Mouse (Mus musculus) CD4-positive, CD25-positive, alpha-beta regulatory T cell (primary cell): ENCODE data around the gene Tcf23. TPM values are rescaled to one million over a fixed set of nuclear protein-coding genes. Genes with fewer than 3 reads are reported as not detected.

Experiments used
- polyA plus RNA-seq: library from polyadenylated mRNA; unstranded; fragments of 100-300 nt; shearing (Covaris generic); gene quantifications from one replicate; pipeline ENCODE4 v1.2.1, GENCODE M21; 2017

Gene Tcf23
- not detected for polyA plus RNA-seq

DNA sequence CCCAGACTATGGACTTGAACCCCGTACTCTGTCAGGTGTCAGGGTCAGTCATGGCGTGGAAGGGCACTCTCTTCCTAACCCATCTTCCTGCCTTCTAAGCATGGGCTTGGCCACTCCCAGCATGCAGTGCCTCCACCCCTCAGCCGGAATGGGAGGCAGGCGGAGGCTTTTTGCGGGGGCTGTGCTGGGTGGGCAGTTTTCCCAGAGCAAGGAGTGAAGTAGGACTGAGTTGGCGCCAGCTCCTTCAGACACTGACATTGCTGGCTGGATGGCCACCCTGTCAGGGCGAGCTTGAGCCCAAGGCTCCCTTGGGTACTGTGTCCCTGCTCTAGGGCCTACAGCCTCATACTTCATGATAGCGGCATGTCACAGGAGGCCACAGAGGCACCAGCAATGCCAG is at the start of gene Tcf23:
Gene Tcf23 (plus strand): TSS at position 247 of the 400 bp plus-strand sequence.

DNA sequence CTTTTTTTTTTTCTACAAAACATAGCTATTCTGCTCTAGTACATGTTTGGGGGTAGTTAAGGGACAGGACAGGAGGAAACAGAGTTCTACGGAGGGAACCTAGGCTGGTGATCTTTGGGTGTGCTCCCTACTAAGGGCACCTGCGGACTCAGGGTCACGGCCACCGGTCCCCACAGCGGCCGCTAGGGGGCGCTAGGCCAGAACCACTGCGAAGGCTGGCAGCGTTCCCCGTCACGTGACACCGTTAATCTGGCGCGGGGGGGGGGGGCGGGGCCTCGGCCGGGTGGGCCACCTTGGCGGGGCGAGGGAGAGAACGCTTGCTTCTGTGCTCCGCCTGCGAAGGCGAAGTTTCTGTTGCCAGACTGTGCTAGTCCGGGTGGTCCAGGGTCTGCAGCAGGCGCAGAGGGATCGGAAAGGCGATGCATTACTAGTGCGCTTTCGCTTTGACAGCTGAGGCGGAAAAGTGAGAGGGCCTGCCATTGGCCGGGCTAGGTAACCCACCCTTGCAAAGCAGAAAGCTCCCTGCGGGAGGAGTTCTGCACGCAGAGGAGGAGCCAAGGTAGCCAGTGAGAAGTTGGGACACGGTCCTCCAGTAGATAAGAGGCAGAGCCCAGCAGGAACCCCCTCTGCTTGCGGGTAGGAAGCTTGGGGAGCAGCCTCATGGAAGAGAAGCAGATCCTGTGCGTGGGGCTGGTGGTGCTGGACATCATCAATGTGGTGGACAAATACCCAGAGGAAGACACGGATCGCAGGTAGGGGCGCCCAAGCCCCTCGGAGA is 47.0 kb upstream of the Tcf23 start, which contains the start of gene Khk:
Gene Khk (plus strand): TSS at position 176 of the 778 bp plus-strand sequence.

DNA sequence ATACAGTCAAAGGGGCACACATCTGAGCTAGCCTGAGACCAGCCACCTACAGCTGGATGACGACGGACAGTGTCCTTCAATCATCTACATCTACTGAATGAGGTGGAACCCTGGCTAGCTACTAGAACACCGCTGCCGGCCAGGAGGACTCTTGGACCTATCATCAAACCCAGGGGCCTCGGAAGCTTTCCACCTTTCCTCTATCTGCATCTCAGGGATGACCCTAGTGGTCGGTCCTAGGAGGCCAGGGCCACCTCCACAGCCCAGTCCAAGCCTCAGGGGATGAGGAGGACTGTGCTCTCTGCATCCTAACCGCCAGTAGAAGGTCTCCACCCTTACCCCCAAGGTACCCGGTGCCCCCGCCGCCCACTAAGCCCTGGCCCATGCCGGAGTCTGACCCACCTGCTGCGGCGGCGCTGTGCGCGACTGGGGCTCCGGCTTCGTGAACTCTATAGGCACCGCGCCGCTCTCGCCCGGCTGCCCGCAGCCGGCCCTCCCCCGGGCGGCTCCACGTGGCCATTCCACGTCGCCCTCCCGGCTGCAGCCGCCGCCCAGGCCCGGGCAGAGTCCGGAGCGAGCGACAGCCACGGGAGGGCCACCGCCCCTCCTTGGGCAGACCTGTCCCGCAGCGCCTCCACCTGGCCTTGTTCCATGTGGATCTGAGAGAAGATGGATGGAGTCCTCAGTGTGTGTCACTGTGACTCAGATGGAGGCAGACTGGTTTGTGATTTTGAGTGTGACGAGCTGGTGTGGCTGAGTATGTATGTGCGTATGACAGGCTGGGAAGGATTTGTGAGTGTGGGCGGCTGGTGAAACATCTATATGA is 23.3 kb upstream of the Tcf23 start, which contains the start of gene Cgref1:
Gene Cgref1 (minus strand): TSS at position 636 of the 826 bp plus-strand sequence.

DNA sequence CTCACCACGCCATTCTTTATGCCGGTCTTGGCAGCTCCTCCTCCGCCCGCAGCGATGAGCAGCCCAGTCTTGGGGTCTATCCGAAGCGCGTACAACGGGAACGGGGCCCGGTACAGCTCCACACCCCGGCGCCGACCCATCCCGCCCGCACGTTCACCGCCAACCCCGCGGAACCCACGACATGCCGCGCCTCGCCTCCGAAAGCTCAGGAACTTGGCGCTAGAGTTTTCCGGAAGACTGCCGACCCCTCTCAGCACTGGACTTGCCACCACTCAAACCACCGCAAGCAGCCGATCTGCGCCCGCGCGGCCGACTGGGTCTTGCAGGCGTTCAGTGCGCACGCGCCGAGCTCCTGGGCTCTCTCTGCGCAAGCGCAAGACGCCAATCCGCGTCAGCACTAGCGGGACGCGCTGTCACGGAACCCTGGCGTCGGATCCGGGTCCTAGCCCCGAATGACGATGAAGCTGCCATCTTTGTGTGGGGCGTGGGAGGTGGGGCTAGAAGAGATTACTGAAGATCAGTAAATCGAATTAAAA is 8.4 kb upstream of the Tcf23 start, which contains the start of gene Preb:
Gene Preb (minus strand): TSS at position 396 of the 536 bp plus-strand sequence.

Other genes with a start within 250 kb of the Tcf23 start
- gene Mapre3, start 154.0 kb upstream of the Tcf23 start, polyA plus RNA-seq, result 6.3 TPM
- gene Tmem214, start 100.7 kb upstream of the Tcf23 start, polyA plus RNA-seq, result 70.6 TPM
- 14.9 TPM for gene Agbl5, start 80.0 kb upstream of the Tcf23 start, polyA plus RNA-seq
- gene Ost4, start 60.9 kb upstream of the Tcf23 start, polyA plus RNA-seq, result 278 TPM
- 5.5 TPM for gene Emilin1, start 55.3 kb upstream of the Tcf23 start, polyA plus RNA-seq
- 29.3 TPM for gene Khk, start 47.2 kb upstream of the Tcf23 start, polyA plus RNA-seq
- 0.20 TPM for gene Cgref1, start 23.1 kb upstream of the Tcf23 start, polyA plus RNA-seq
- gene Preb, start 8.3 kb upstream of the Tcf23 start, polyA plus RNA-seq, result 194 TPM
- 96.1 TPM for gene Atraid, start 79.7 kb downstream of the Tcf23 start, polyA plus RNA-seq
- 8.9 TPM for gene Slc5a6, start 80.3 kb downstream of the Tcf23 start, polyA plus RNA-seq
- 29.4 TPM for gene Cad, start 86.1 kb downstream of the Tcf23 start, polyA plus RNA-seq
- not detected for gene Dnajc5g, start 137.6 kb downstream of the Tcf23 start, polyA plus RNA-seq
- gene Slc30a3, start 139.6 kb downstream of the Tcf23 start, polyA plus RNA-seq, result not detected
- not detected for gene Trim54, start 148.1 kb downstream of the Tcf23 start, polyA plus RNA-seq
- gene Ucn, start 170.2 kb downstream of the Tcf23 start, polyA plus RNA-seq, result not detected
- gene Mpv17, start 185.6 kb downstream of the Tcf23 start, polyA plus RNA-seq, result 39.5 TPM
- 2.0 TPM for gene Gm29609, start 211.2 kb downstream of the Tcf23 start, polyA plus RNA-seq
- gene Gtf3c2, start 211.5 kb downstream of the Tcf23 start, polyA plus RNA-seq, result 90.6 TPM
- 125 TPM for gene Snx17, start 224.6 kb downstream of the Tcf23 start, polyA plus RNA-seq
- gene Eif2b4, start 224.8 kb downstream of the Tcf23 start, polyA plus RNA-seq, result 85.0 TPM
- 25.6 TPM for gene Zfp513, start 233.6 kb downstream of the Tcf23 start, polyA plus RNA-seq